Mouse (Mus musculus): ENCODE data around the gene Mapk8ip3. TPM values are rescaled to one million over a fixed set of nuclear protein-coding genes. Genes with fewer than 3 reads are reported as not detected.
A peak's percentile ranks its signal among the peaks of the same experiment; 100 is the strongest.

The Mapk8ip3 gene
- polyA plus RNA-seq, 1 experiment from 2014 or later = 31.8 TPM

GRCm38 (mm10) chr17:24861785-24862184 is 75.0 kb downstream of the Mapk8ip3 start:
- Histone ChIP-seq H3K4me1 (ENCODE audit: control insufficient read depth, insufficient read depth, low read length) (no peaks in the 10 kb centered on the region), H3K9me3 (ENCODE audit: control insufficient read depth, low read length) (no peaks in the 10 kb centered on the region), H3K9ac (ENCODE audit: low read depth, low read length) (no peak overlapping the region), H3K27ac (ENCODE audit: low read depth, low read length) (no peak overlapping the region), H3K36me3 (ENCODE audit: control insufficient read depth, insufficient read depth, low read length) (peaks cover 20% of the 10 kb centered on the region), H3K4me3 (ENCODE audit: low read length) (no peak overlapping the region), H3K4me2 (replicated peaks; ENCODE audit: low read depth, low read length) (no peak overlapping the region), H3K27me3 (ENCODE audit: control insufficient read depth, insufficient read depth, low read length) (no peaks in the 10 kb centered on the region)
- WGBS = 96% methylated on average over 3 of the region's 3 CpGs
- no peak for ATAC-seq (ENCODE audit: low FRiP score, low TSS enrichment)

- H3K9ac ChIP-seq (ENCODE audit: low read depth, low read length) = no peak overlapping the region
- no peak overlapping the region for H3K4me2 ChIP-seq (replicated peaks; ENCODE audit: low read depth, low read length)
- H3K4me1 ChIP-seq (ENCODE audit: control insufficient read depth, insufficient read depth, low read length) = no peaks in the 10 kb centered on the region
- H3K36me3 ChIP-seq (ENCODE audit: control insufficient read depth, insufficient read depth, low read length) = peaks cover 20% of the 10 kb centered on the region
- 91% methylated on average over 8 of the region's 8 CpGs for WGBS
- no peak for ATAC-seq (ENCODE audit: low FRiP score, low TSS enrichment)
- H3K9me3 ChIP-seq (ENCODE audit: control insufficient read depth, low read length) = no peaks in the 10 kb centered on the region
- no peak overlapping the region for H3K27ac ChIP-seq (ENCODE audit: low read depth, low read length)
- no peak overlapping the region for H3K4me3 ChIP-seq (ENCODE audit: low read length)
- H3K27me3 ChIP-seq (ENCODE audit: control insufficient read depth, insufficient read depth, low read length) = no peaks in the 10 kb centered on the region
Measured at GRCm38 (mm10) chr17:24860076-24860475, 76.7 kb downstream of the Mapk8ip3 start.

- Histone ChIP-seq H3K27ac (ENCODE audit: low read depth, low read length) (no peak overlapping the region), H3K27me3 (ENCODE audit: control insufficient read depth, insufficient read depth, low read length) (no peaks in the 10 kb centered on the region), H3K9ac (ENCODE audit: low read depth, low read length) (no peak overlapping the region), H3K4me2 (replicated peaks; ENCODE audit: low read depth, low read length) (no peak overlapping the region), H3K4me3 (ENCODE audit: low read length) (no peak overlapping the region), H3K4me1 (ENCODE audit: control insufficient read depth, insufficient read depth, low read length) (no peaks in the 10 kb centered on the region), H3K9me3 (ENCODE audit: control insufficient read depth, low read length) (no peaks in the 10 kb centered on the region), H3K36me3 (ENCODE audit: control insufficient read depth, insufficient read depth, low read length) (peaks cover 19% of the 10 kb centered on the region)
- no peak for ATAC-seq (ENCODE audit: low FRiP score, low TSS enrichment)
- WGBS = 89% methylated on average over 6 of the region's 6 CpGs
Measured at GRCm38 (mm10) chr17:24858967-24859366, 77.8 kb downstream of the Mapk8ip3 start.

- Histone ChIP-seq H3K9ac (ENCODE audit: low read depth, low read length) (no peak overlapping the region), H3K4me3 (ENCODE audit: low read length) (no peak overlapping the region), H3K4me2 (replicated peaks; ENCODE audit: low read depth, low read length) (no peak overlapping the region), H3K9me3 (ENCODE audit: control insufficient read depth, low read length) (no peaks in the 10 kb centered on the region), H3K27me3 (ENCODE audit: control insufficient read depth, insufficient read depth, low read length) (no peaks in the 10 kb centered on the region), H3K36me3 (ENCODE audit: control insufficient read depth, insufficient read depth, low read length) (peaks cover 19% of the 10 kb centered on the region), H3K4me1 (ENCODE audit: control insufficient read depth, insufficient read depth, low read length) (no peaks in the 10 kb centered on the region), H3K27ac (ENCODE audit: low read depth, low read length) (no peak overlapping the region)
- ATAC-seq (ENCODE audit: low FRiP score, low TSS enrichment) = no peak
- 88% methylated on average over 8 of the region's 8 CpGs for WGBS
Measured at GRCm38 (mm10) chr17:24857831-24858470, 78.8 kb downstream of the Mapk8ip3 start.

GRCm38 (mm10) chr17:24856589-24856988 is 80.2 kb downstream of the Mapk8ip3 start:
- WGBS = 91% methylated on average over 13 of the region's 13 CpGs
- Histone ChIP-seq H3K9ac (ENCODE audit: low read depth, low read length) (no peak overlapping the region), H3K36me3 (ENCODE audit: control insufficient read depth, insufficient read depth, low read length) (peaks cover 14% of the 10 kb centered on the region), H3K4me3 (ENCODE audit: low read length) (no peak overlapping the region), H3K4me1 (ENCODE audit: control insufficient read depth, insufficient read depth, low read length) (no peaks in the 10 kb centered on the region), H3K9me3 (ENCODE audit: control insufficient read depth, low read length) (no peaks in the 10 kb centered on the region), H3K27me3 (ENCODE audit: control insufficient read depth, insufficient read depth, low read length) (no peaks in the 10 kb centered on the region), H3K27ac (ENCODE audit: low read depth, low read length) (no peak overlapping the region), H3K4me2 (replicated peaks; ENCODE audit: low read depth, low read length) (no peak overlapping the region)
- no peak for ATAC-seq (ENCODE audit: low FRiP score, low TSS enrichment)

GRCm38 (mm10) chr17:24855838-24856464 is 80.8 kb downstream of the Mapk8ip3 start:
- H3K27ac ChIP-seq (ENCODE audit: low read depth, low read length) = no peak overlapping the region
- 85% methylated on average over 3 of the region's 3 CpGs for WGBS
- peaks cover 4% of the 10 kb centered on the region; the same call in 1 of the 2 replicates for H3K27me3 ChIP-seq (ENCODE audit: control insufficient read depth, insufficient read depth, low read length)
- peaks cover 8% of the 10 kb centered on the region; the same call in 1 of the 2 replicates for H3K36me3 ChIP-seq (ENCODE audit: control insufficient read depth, insufficient read depth, low read length)
- H3K9me3 ChIP-seq (ENCODE audit: control insufficient read depth, low read length) = no peaks in the 10 kb centered on the region
- no peak overlapping the region for H3K9ac ChIP-seq (ENCODE audit: low read depth, low read length)
- no peak for ATAC-seq (ENCODE audit: low FRiP score, low TSS enrichment)
- H3K4me2 ChIP-seq (replicated peaks; ENCODE audit: low read depth, low read length) = no peak overlapping the region
- H3K4me3 ChIP-seq (ENCODE audit: low read length) = no peak overlapping the region
- peaks cover 4% of the 10 kb centered on the region for H3K4me1 ChIP-seq (ENCODE audit: control insufficient read depth, insufficient read depth, low read length)

DNA sequence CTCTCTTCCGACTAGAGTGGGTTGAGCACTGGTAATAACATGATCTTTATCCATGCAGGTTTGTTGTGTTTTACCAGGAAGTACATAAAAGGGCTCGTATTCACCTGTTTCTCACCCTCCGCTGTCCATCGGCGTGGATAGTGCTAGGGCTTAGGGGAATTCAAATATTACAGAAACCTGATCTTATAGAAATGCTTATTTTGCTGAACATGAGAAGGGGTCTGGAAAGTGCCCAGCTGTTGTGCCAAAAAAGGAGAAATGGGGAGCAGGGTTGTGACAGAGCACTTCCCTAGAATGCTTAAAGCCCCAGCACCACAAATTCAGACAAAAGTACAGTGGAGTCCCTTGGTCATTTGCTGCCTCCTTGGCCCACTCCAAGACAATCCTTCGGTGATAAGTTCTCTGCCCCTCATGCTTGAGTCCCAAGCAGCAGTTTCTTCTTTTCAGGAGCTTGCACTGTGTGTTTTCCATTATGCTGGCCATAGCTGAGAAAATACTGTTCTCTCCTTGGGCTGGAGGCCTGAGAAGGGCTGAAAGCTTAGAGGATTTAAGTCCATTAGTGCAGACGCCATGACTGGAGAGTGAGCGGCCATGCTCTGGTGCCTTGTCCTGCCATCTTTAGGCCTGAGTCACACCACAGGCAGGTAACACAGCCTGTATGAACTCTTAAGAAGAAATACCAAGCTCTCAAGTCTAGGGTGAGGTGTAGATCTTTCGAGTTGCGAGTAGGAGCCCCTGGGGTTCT is 85.2 kb downstream of the Mapk8ip3 start:
- peak overlapping the region; percentile 87 for H3K4me2 ChIP-seq (replicated peaks; ENCODE audit: low read depth, low read length)
- H3K27me3 ChIP-seq (ENCODE audit: control insufficient read depth, insufficient read depth, low read length) = peaks cover 4% of the 10 kb centered on the region; the same call in 1 of the 2 replicates
- peak overlapping the region; percentile 81; the same call in 1 of the 2 replicates for H3K9ac ChIP-seq (ENCODE audit: low read depth, low read length)
- no peak for ATAC-seq (ENCODE audit: low FRiP score, low TSS enrichment)
- H3K36me3 ChIP-seq (ENCODE audit: control insufficient read depth, insufficient read depth, low read length) = peaks cover 8% of the 10 kb centered on the region; the same call in 1 of the 2 replicates
- H3K4me3 ChIP-seq (ENCODE audit: low read length) = peak overlapping the region; percentile 85
- H3K27ac ChIP-seq (ENCODE audit: low read depth, low read length) = no peak overlapping the region
- H3K4me1 ChIP-seq (ENCODE audit: control insufficient read depth, insufficient read depth, low read length) = peaks cover 11% of the 10 kb centered on the region
- WGBS = 67% methylated on average over 10 of the region's 10 CpGs
- no peaks in the 10 kb centered on the region for H3K9me3 ChIP-seq (ENCODE audit: control insufficient read depth, low read length)

DNA sequence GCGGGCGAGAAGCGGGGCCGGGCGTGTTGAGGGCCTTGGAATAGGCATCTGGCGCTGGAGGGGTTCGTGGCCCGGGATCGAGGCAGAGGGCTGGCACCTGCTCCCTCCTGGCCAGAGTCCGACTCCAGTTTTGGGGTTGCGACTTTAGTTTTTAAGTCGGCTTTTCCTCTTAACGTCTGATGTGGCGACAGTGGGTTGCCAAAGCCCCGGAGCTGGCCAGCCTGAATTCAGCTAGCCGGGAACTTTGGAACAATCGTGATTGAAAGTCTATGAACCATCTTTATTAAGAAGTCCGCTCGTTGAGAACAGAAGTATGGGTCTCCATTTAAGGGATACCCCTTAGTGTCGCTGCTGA is 86.0 kb downstream of the Mapk8ip3 start:
- 2% methylated on average over 20 of the region's 20 CpGs for WGBS
- Histone ChIP-seq H3K36me3 (ENCODE audit: control insufficient read depth, insufficient read depth, low read length) (peaks cover 8% of the 10 kb centered on the region; the same call in 1 of the 2 replicates), H3K27me3 (ENCODE audit: control insufficient read depth, insufficient read depth, low read length) (peaks cover 4% of the 10 kb centered on the region; the same call in 1 of the 2 replicates), H3K9ac (ENCODE audit: low read depth, low read length) (peak overlapping the region; percentile 81), H3K4me2 (replicated peaks; ENCODE audit: low read depth, low read length) (peak overlapping the region; percentile 87), H3K9me3 (ENCODE audit: control insufficient read depth, low read length) (no peaks in the 10 kb centered on the region), H3K4me1 (ENCODE audit: control insufficient read depth, insufficient read depth, low read length) (peaks cover 11% of the 10 kb centered on the region), H3K27ac (ENCODE audit: low read depth, low read length) (0 out of 2 replicates have a peak overlapping the region, but pooled peaks have one; percentile 32), H3K4me3 (ENCODE audit: low read length) (peak overlapping the region; percentile 85)
- ATAC-seq (ENCODE audit: low FRiP score, low TSS enrichment) = no peak
